Mouse (Mus musculus): ENCODE results near the gene Hmgcs2.

The Hmgcs2 gene

GRCm38 (mm10) chr3:98280204-98280932 is at the start of gene Hmgcs2:
Gene Hmgcs2 (plus strand): TSS chr3:98280435.
- no peak for DNase-seq

- DNase-seq: no peak
Observed at GRCm38 (mm10) chr3:98233504-98233903, 46.7 kb upstream of the Hmgcs2 start.

GRCm38 (mm10) chr3:98236266-98236665 is 44.0 kb upstream of the Hmgcs2 start:
- DNase-seq: no peak

- no peak for DNase-seq
Observed at GRCm38 (mm10) chr3:98237240-98237639, 43.0 kb upstream of the Hmgcs2 start.

GRCm38 (mm10) chr3:98238150-98238549 is 42.1 kb upstream of the Hmgcs2 start:
- no peak for DNase-seq

- DNase-seq: no peak
Observed at GRCm38 (mm10) chr3:98242051-98242450, 38.2 kb upstream of the Hmgcs2 start.

- no peak for DNase-seq
Observed at GRCm38 (mm10) chr3:98242458-98243037, 37.7 kb upstream of the Hmgcs2 start.

GRCm38 (mm10) chr3:98245892-98246291 is 34.3 kb upstream of the Hmgcs2 start:
- no peak for DNase-seq

- no peak for DNase-seq
Observed at GRCm38 (mm10) chr3:98246985-98247751, 33.1 kb upstream of the Hmgcs2 start.

- no peak for DNase-seq
Observed at GRCm38 (mm10) chr3:98249378-98249777, 30.9 kb upstream of the Hmgcs2 start.

GRCm38 (mm10) chr3:98249833-98250448 is 30.3 kb upstream of the Hmgcs2 start:
- DNase-seq: no peak

GRCm38 (mm10) chr3:98254059-98254458 is 26.2 kb upstream of the Hmgcs2 start:
- DNase-seq: no peak

- no peak for DNase-seq
Observed at GRCm38 (mm10) chr3:98254656-98255583, 25.3 kb upstream of the Hmgcs2 start.

- no peak for DNase-seq
Observed at GRCm38 (mm10) chr3:98258723-98259122, 21.5 kb upstream of the Hmgcs2 start.

- peak; percentile 6 for DNase-seq
Observed at GRCm38 (mm10) chr3:98259271-98259751, 20.9 kb upstream of the Hmgcs2 start.

GRCm38 (mm10) chr3:98260534-98260933 is 19.7 kb upstream of the Hmgcs2 start:
- no peak for DNase-seq

GRCm38 (mm10) chr3:98261415-98261814 is 18.8 kb upstream of the Hmgcs2 start:
- no peak for DNase-seq

- no peak for DNase-seq
Observed at GRCm38 (mm10) chr3:98262133-98262532, 18.1 kb upstream of the Hmgcs2 start.

- no peak for DNase-seq
Observed at GRCm38 (mm10) chr3:98267249-98267651, 13.0 kb upstream of the Hmgcs2 start.

- DNase-seq: no peak
Observed at GRCm38 (mm10) chr3:98273623-98274398, 6.4 kb upstream of the Hmgcs2 start.

- DNase-seq: no peak
Observed at GRCm38 (mm10) chr3:98279682-98280081, 553 bp upstream of the Hmgcs2 start.
